Mouse (Mus musculus): ENCODE results near the gene Myadml2. TPM values are rescaled to one million over a fixed set of nuclear protein-coding genes. Genes with fewer than 3 reads are reported as not detected.

The Myadml2 gene
- total and polyA plus RNA-seq, 3 experiments: 0.68 TPM; not detected in 2

- TF ChIP-seq CTCF (conservative IDR thresholded peaks at IDR 0.05 in 1 of 2, IDR thresholded peaks at IDR 0.05 in 1 of 2; ENCODE audit: low read depth in 2 of 2, low read length in 2 of 2) (no peak), CHD2 (IDR thresholded peaks at IDR 0.05; ENCODE audit: low read length) (peak; percentile 62), BHLHE40 (IDR thresholded peaks at IDR 0.05; ENCODE audit: low read depth, low read length) (peak; percentile 60), E2F4 (IDR thresholded peaks at IDR 0.05; ENCODE audit: insufficient replicate concordance, low read depth, low read length) (peak; percentile 95), USF2 (conservative IDR thresholded peaks at IDR 0.05; ENCODE audit: low read depth, low read length) (peak; percentile 19; the same call in 1 of the 2 replicates), POLR2A (IDR thresholded peaks at IDR 0.05; ENCODE audit: low read depth, low read length) (peak; percentile 95), CHD1 (IDR thresholded peaks at IDR 0.05; ENCODE audit: low read depth, low read length) (no peak; the same call in none of the 2 replicates), ZKSCAN1 (IDR thresholded peaks at IDR 0.05; ENCODE audit: borderline replicate concordance, low read depth, low read length) (no peak; the same call in 1 of the 2 replicates), MYC (IDR thresholded peaks at IDR 0.05; ENCODE audit: low read depth, low read length) (peak; percentile 78; the same call in 1 of the 2 replicates), UBTF (IDR thresholded peaks at IDR 0.05; ENCODE audit: low read depth, low read length) (peak; percentile 68; the same call in 1 of the 2 replicates), GABPA (IDR thresholded peaks at IDR 0.05; ENCODE audit: insufficient replicate concordance, low read depth, low read length) (no peak; the same call in 1 of the 2 replicates), HCFC1 (IDR thresholded peaks at IDR 0.05; ENCODE audit: low read depth, low read length) (peak; percentile 86), ZMIZ1 (IDR thresholded peaks at IDR 0.05; ENCODE audit: low read depth, low read length) (peak; percentile 95), PAX5 (IDR thresholded peaks at IDR 0.05; ENCODE audit: low read length) (no peak), JUN (IDR thresholded peaks at IDR 0.05; ENCODE audit: insufficient read depth, low read depth, low read length) (0 out of 2 replicates have a peak, but pooled peaks have one; percentile 13), USF1 (IDR thresholded peaks at IDR 0.05; ENCODE audit: low read depth, low read length) (peak; percentile 63), JUND (conservative IDR thresholded peaks at IDR 0.05; ENCODE audit: low read depth, low read length) (no peak), KAT2A (IDR thresholded peaks at IDR 0.05; ENCODE audit: insufficient replicate concordance, low read length) (peak; percentile 93; the same call in 1 of the 2 replicates), NRF1 (IDR thresholded peaks at IDR 0.05; ENCODE audit: low read depth, low read length) (peak; percentile 97), RAD21 (IDR thresholded peaks at IDR 0.05; ENCODE audit: low read depth, low read length) (no peak), ZNF384 (IDR thresholded peaks at IDR 0.05; ENCODE audit: low read depth, low read length) (no peak), MAZ (IDR thresholded peaks at IDR 0.05; ENCODE audit: low read depth, low read length) (peak; percentile 91), ZC3H11A (IDR thresholded peaks at IDR 0.05; ENCODE audit: low read depth, low read length) (no peak), SMC3 (IDR thresholded peaks at IDR 0.05; ENCODE audit: low read depth, low read length) (peak; percentile 19; the same call in 1 of the 2 replicates), ETS1 (conservative IDR thresholded peaks at IDR 0.05; ENCODE audit: low read depth, low read length) (peak; percentile 61), TBP (conservative IDR thresholded peaks at IDR 0.05; ENCODE audit: low read depth, low read length) (peak; percentile 46; the same call in 1 of the 2 replicates), EP300 (IDR thresholded peaks at IDR 0.05; ENCODE audit: low read length) (0 out of 2 replicates have a peak, but pooled peaks have one; percentile 24), SIN3A (IDR thresholded peaks at IDR 0.05; ENCODE audit: low read length) (peak; percentile 77; the same call in 1 of the 2 replicates), RCOR1 (conservative IDR thresholded peaks at IDR 0.05; ENCODE audit: low read depth, low read length) (peak; percentile 88), POLR2AphosphoS2 (IDR thresholded peaks at IDR 0.05; ENCODE audit: low read depth, low read length) (peak; percentile 88), MXI1 (IDR thresholded peaks at IDR 0.05; ENCODE audit: low read depth, low read length) (peak; percentile 93), ELF1 (IDR thresholded peaks at IDR 0.05; ENCODE audit: low read depth, low read length) (peak; percentile 88), MAFK (IDR thresholded peaks at IDR 0.05; ENCODE audit: insufficient replicate concordance, low read length) (no peak), IRF4 (IDR thresholded peaks at IDR 0.05; ENCODE audit: low read depth, low read length) (peak; percentile 80), NELFE (IDR thresholded peaks at IDR 0.05; ENCODE audit: low read depth, low read length) (peak; percentile 98), MEF2A (IDR thresholded peaks at IDR 0.05; ENCODE audit: borderline replicate concordance, low read depth, low read length) (peak; percentile 84), MAX (IDR thresholded peaks at IDR 0.05; ENCODE audit: low read length) (peak; percentile 99), TCF12 (IDR thresholded peaks at IDR 0.05; ENCODE audit: low read depth, low read length) (peak; percentile 93)
- Histone ChIP-seq H3K4me3 (replicated peaks in 1 of 3; ENCODE audit: low read depth in 2 of 3, low read length in 2 of 3, poor library complexity in 1 of 3) (peak within 1 kb of the TSS; percentile 83 to 96 (median 88)), H3K9ac (ENCODE audit: insufficient read depth, low read depth) (peak within 1 kb of the TSS; percentile 98), H3K9me3 (replicated peaks; ENCODE audit: low read length) (no peaks in the 10 kb centered on the region), H3K79me2 (replicated peaks; ENCODE audit: control insufficient read depth, extremely low read depth, insufficient read depth, poor library complexity, severe bottlenecking) (peaks cover 56% of the 10 kb centered on the region), H3K27ac (ENCODE audit: insufficient read depth, low read depth) (peak within 1 kb of the TSS; percentile 52), H3K27me3 (replicated peaks) (no peaks in the 10 kb centered on the region), H3K4me2 (ENCODE audit: insufficient read depth, low read depth, poor library complexity, severe bottlenecking) (peak within 1 kb of the TSS; percentile 74), H3K4me1 (ENCODE audit: control insufficient read depth in 1 of 2, insufficient read depth in 2 of 2) (peaks cover 8 to 57% of the 10 kb centered on the region in 2 experiments), H3K36me3 (replicated peaks in 1 of 2; ENCODE audit: control insufficient read depth in 1 of 2, insufficient read depth in 1 of 2, low read length in 1 of 2) (peaks cover 47 to 68% of the 10 kb centered on the region in 2 experiments)
- DNase-seq (ENCODE audit: extremely low read depth): peak; percentile 97
- in situ Hi-C loops (cut with MboI; ENCODE audit: low pct_ligation_motif_present, low pct_unique_long_range_greater_than_20kb, low sequenced_read_pairs) (no loop called here), dilution Hi-C loops (cut with MboI; ENCODE audit: extremely low pct_ligation_motif_present, extremely low pct_unique_long_range_greater_than_20kb, low sequenced_read_pairs) (no loop called here)
Measured at GRCm38 (mm10) chr11:120598283-120598989, 49.5 kb downstream of the Myadml2 start, which contains the start of the genes Alyref and Anapc11. Gene Alyref (minus strand): TSS chr11:120598365. Gene Anapc11 (plus strand): TSS chr11:120598421.
